Mouse (Mus musculus): ENCODE data around the gene Caskin1. TPM values are rescaled to one million over a fixed set of nuclear protein-coding genes. Genes with fewer than 3 reads are reported as not detected.

Caskin1 gene
- total RNA-seq, 2 experiments from 2014 or later: 11.1 to 26.5 TPM

DNA sequence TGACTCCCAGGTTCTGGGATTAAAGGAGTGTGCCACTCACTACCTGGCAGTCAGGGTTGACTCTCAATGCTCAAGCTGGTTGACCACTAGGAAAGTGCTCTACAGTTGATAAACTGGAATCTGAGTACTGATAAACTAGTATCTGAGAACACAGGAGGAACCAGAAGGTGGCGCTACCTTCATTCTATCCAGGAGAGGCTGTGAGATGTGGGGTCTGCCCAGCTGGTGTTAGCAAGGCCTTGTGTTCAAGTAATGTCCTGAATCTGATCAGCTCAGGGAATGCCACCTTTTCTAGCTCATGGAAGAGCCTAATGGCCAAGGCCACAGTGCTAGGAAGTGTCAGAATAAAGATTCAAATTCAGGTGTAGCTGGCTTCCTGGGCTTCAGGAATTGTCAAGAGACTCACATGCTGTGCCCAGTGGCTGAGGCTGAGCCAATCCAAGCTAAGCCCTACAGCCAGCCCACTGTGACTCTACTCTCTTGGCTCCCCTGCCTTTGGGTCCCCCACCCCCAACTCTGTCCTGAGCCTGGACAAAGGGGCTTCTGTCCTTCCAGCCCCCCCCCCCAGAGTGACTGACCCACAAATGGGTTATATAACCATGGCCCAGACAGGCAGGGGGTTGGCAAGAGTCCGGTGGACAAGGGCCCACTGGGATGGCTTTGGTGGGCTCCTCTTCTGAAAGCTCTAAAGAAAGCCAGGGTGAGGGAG, 6.4 kb downstream of the Caskin1 start:
- peak; percentile 72 for DNase-seq

- no peak for DNase-seq
Measured at GRCm38 (mm10) chr17:24495443-24495842, 7.0 kb downstream of the Caskin1 start.

GRCm38 (mm10) chr17:24496026-24496425, 7.6 kb downstream of the Caskin1 start:
- DNase-seq: no peak

GRCm38 (mm10) chr17:24502208-24502607, 13.8 kb downstream of the Caskin1 start:
- no peak for DNase-seq

GRCm38 (mm10) chr17:24504085-24504484, 15.7 kb downstream of the Caskin1 start:
- no peak for DNase-seq

- DNase-seq: no peak
Measured at GRCm38 (mm10) chr17:24505286-24505955, 17.0 kb downstream of the Caskin1 start.

- DNase-seq: peak; percentile 66
Measured at GRCm38 (mm10) chr17:24506332-24507070, 18.1 kb downstream of the Caskin1 start.

DNA sequence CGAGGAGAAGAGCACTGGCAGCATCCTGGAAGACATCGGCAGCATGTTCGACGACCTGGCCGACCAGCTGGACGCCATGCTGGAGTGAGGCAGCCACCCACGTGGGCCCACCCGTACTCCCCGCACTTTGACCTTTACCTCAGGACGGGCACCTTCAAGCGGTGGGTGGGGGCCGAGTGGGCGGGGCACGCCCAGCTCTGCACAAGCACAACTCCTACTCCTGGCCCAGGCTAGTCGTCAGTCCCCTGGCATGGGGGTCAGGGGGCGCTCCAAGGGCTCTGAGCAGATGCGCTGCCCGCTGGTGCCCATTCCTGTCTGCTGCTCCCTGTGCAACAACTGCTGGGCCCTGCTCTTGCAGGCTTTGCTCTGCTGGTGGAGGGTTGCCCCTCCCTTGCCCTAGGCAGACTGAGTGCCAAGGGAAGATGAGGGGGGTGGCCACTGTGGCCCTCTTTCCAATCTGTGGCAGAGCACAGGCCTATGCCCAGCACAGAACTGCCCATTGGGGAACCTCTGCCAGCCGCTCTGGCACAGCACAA, 18.8 kb downstream of the Caskin1 start:
- DNase-seq: no peak

DNA sequence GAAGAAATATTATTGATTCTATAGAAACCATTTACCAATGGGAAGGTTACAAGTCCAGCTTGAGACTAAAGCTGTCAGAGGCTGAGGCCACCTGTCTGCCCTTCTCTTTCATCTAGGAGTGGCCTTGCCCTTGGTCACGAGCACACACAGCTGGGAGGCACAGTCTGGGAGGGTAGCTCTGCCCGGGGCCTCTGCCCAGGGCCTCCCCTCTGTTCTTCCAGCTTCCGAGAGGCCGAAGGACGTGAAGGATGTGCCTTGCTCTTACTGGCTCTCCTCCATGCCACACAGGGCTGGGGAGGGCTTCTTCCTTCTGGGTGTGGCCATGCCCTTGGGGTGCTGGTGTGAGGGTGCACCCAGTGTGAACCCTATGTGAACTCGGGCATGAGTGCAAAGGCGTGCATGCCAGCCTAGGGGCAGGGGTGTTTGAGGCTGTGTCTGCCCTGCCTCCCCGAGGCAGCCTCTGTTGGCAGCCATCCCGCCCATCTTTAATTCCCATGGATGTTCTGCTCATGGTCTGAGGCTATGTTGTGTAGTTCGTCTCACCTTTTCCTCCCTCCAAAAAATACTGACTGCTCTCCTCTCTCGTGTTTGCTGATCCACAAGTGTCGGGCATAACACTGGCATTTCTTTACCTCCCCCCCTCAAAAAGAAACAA, 19.5 kb downstream of the Caskin1 start:
- peak; percentile 54 for DNase-seq

DNA sequence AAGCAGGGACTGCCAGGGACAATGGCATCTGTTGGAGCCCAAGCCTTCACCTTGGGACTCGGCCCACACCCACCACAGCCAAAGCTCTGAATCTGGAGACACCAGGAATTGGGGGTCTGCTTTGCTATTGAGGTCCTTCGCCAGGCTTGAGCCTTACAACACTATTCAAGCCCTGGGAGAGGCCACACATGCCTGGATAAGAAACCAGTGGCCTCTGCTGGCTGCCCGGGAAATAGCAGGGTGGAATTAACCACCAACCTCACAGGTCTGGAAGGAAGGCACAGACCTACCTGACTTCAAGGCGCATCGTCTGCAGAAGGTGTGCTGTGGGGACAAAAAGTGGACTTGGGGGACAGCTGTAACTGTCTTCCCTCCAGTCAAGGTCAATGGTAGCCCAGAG, 25.2 kb downstream of the Caskin1 start:
- peak; percentile 77 for DNase-seq

GRCm38 (mm10) chr17:24514270-24515257, 26.2 kb downstream of the Caskin1 start:
- DNase-seq: no peak

DNA sequence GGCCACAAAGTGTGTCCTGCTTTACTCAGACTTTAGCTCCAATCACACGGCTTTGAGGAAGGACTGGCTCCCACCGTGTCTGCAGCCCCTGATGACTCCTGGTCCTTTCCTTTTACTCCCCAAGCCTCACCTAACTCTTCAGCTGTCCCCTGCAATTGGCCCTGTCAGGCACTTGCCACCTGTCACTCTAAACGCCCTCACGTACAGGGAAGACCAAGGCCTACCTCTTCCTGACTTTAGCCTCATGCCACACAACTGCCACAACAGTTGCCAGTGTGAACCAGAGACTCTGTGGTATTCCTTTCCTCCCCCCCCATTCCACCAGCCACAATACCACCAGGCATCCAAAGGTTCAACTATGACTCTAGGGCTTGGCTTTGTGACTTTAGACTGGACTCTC, 32.0 kb downstream of the Caskin1 start:
- DNase-seq: no peak

DNA sequence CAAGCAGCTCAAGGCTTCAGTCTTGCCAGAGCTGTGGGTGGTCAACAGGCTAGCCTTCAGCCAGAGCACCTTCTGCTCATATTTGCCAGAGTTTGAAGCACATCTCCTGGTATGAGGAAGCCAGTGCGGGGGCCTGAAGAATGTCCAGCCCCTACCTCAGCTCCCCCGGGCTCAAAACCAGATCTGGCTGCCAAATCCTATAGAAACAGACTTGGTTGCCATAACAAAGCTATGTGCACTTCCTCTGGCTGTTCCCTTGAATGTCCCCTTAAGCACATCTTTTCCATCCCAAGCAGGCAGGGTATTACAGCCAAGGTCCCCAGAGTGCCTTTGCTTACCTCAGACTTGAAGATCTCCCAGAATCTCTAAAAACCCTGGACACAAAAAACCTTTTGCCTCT, 36.3 kb downstream of the Caskin1 start:
- DNase-seq: no peak

DNA sequence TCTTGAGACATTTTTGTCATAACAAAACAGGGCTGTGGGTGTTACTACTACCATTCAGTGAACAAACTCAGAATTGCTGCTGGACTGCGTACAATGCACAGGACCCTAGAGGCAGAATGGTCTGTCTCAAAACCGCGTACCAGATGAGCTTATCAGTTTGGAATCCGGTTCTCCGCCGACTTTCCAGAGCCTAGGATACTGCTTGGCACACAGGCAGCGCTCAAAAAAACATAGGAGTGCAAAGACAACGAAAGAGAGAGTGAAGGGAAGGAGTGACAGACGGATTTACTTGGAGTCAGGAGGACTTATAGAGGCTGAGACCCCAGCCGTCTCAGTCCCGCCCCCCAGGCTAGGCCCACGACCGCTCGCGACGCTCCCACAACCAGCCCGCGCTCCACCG, 38.9 kb downstream of the Caskin1 start:
- no peak for DNase-seq

DNA sequence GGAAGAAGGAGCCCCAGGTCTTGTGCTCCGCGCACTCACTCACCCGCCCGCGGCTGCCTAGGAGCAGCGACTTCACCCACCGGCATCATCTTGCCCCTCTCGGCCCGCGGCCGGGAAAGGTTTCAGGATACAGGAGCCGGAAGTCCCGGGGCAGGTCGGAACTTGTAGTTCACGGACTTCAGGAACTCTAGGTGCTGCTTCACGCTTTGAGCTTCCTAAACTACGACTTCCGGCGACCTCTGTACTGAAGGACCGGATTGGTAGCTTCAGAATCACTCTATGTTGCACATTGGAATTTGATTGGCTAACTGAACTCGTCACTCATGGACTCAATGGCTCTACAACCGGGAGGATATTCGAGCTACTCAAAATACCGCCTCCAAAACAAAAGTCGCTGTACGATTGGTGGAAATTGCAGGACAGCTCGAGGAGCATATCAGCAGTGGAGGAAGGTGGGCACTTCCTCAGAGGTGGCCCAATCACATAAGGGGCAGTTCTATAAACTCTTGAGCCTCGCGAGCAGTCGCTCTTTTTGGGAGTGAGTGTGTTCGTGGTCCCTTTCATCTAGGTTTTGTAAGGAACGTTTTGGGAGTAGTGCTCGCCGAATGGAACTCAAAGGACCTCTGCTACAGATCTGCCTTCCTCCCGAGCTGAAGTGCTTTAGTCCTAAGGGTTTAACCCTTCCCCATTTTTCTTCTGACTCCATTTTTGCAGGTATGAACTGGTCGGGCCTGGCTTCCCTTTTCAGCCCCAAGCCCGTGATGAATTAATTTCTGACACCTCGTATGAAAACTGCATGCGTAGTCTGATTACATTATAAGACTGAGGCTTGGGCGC, 39.5 kb downstream of the Caskin1 start, which contains the start of gene Traf7:
Traf7 (minus strand) TSS at position 216 of the 837 bp plus-strand sequence.
- DNase-seq: peak; percentile 92

DNA sequence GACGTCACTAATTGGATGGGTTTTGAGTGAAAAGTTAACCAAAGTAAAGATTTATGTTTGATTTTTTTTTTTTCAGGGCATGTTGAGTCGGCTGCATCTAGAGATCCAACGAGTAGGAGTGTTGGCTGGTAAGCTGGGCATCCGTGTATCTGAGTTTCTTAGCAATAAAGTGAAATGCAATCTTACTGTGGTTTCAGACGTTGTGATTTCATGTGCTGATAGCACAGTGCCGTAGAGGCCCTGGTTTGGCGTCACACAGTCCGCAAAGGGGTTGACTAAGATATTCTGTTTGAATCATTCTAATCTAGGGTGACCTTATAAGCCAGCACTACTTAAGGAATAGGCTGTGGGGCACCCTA, 40.1 kb downstream of the Caskin1 start:
- no peak for DNase-seq

DNA sequence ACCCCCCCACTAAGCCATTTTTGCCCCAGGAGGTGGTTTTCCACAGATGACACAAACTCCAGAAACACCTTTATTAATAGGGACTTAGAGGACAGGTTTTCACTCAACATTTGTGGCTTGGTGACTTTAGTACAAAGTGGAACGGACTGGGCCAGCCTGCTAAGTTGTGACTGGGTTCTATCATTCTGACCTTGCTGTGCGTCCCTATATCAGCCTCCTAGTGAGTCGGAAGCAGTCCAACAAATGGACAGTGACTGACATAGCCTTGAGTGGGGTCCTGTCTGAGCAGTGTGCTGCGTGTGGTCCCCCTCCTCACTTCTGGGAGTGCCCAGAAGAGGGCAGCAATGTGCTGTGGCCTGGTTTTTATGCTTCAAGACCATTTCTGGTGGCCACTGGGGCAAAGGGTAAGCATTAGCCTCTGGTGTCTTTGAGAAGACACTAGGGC, 40.6 kb downstream of the Caskin1 start:
- DNase-seq: peak; percentile 74

GRCm38 (mm10) chr17:24529883-24530282, 41.5 kb downstream of the Caskin1 start:
- no peak for DNase-seq

DNA sequence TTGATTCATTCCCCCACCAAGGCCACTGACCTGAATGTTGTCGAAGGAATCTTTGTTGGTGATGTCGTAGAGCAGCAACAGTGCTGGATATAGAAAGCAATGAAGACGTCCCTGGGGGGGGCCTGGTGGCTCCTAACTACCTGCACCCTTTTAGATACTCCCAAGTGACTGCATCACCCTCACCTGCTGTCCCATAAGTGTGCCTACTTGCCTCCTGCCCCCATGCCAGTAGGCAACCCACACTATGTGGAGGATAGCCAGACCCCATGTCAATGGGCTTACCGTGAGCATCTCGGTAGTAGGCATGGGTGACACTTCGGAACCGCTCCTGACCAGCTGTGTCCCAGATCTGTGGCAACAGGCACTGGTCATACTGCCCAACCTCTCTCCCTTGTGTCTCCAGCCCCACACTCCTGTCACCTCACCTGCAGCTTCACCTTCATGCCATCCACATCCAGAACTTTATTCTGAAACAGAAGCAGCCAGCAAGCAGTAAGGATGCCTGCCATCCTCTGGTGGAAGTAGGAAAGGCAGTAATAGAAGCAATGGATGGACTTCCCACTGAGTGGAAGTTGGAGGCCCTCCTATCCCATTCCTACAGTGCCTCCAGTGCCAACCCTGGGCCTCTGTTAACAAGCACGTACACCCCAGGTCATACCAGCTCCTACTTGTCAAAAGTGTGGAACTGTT, 42.1 kb downstream of the Caskin1 start:
- no peak for DNase-seq

Measured in adrenal gland, postnatal 10 days (tissue).